Mouse (Mus musculus): ENCODE data around the gene Ginm1.

DNA sequence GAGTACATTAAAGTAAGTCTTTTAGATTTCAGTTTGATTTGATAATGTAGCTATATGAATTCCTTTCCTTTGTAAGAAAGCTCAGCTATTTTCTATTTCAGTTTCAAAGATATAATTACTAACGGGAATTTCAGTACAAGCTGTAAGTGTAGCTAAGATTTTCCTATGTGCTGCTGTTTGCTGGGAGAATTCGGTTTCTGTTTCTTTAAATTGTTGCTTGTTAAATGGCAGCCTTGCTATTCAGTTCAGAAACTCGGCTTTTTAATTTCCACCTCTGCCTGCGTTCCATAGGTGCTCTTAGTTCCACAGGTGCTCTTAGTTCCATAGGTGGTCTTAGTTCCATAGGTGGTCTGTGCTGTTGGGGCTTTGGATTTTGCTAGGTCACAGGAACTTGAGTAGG, 26.5 kb upstream of the Ginm1 start:
- no peak for TF ChIP-seq HCFC1 (IDR thresholded peaks at IDR 0.05; ENCODE audit: borderline replicate concordance, insufficient read depth, low read length)
- no peak for TF ChIP-seq CHD2 (IDR thresholded peaks at IDR 0.05; ENCODE audit: low read depth, low read length)
- no peak for TF ChIP-seq ZC3H11A (IDR thresholded peaks at IDR 0.05; ENCODE audit: borderline replicate concordance, low read depth, low read length)
- TF ChIP-seq MAFK (IDR thresholded peaks at IDR 0.05; ENCODE audit: insufficient read depth, low read depth, low read length) = no peak
- TF ChIP-seq ZNF384 (IDR thresholded peaks at IDR 0.05; ENCODE audit: low read depth, low read length) = no peak

All from ES-E14 (cell line).